ENCODE assay signal across 8 mouse cellular contexts in genomic region chr17:57011236-57012141, GRCm38 (mm10). TPM values are rescaled to one million over a fixed set of nuclear protein-coding genes. Genes with fewer than 3 reads are reported as not detected.
DNase-seq lines count a peak whose midpoint lies in the region; ATAC-seq lines count a peak whose summit lies in the region.

Gene Gtf2f1, minus strand, starts transcription at chr17:57011288.
Gene Gm17949, plus strand, starts transcription at chr17:57011469.

- peaks cover 11% of the 10 kb centered on the region; the same call in 1 of the 2 replicates for H3K4me1 ChIP-seq in forebrain, embryonic 14.5 days (ENCODE audit: control insufficient read depth, insufficient read depth, low read length)
- peaks cover 26% of the 10 kb centered on the region for H3K4me1 ChIP-seq in neural tube, embryonic 15.5 days

- no peaks in the 10 kb centered on the region for H3K9me3 ChIP-seq in forebrain, embryonic 14.5 days (replicated peaks; ENCODE audit: control insufficient read depth, low read length)
- H3K9me3 ChIP-seq in neural tube, embryonic 15.5 days (replicated peaks), result no peaks in the 10 kb centered on the region

- intact Hi-C loops in heart, postnatal 14 days (cut with DNase I), result loop anchor here (1.0 to 5.0 kb wide), 3 partner anchors 19 to 236 kb away; partner anchors contain the start of genes Clpp, Gpr108 and Trip10

- DNase-seq in ES-CJ7 (ENCODE audit: low read depth, low spot score), result peak; percentile 99
- DNase-seq in cerebellum, adult 11 months, result peak; percentile 91
- DNase-seq in forebrain, embryonic 14.5 days (ENCODE audit: low spot score), result peak; percentile 100
- peak; percentile 90 to 92 for DNase-seq in heart, postnatal 14 days
- peak; percentile 96 for DNase-seq in layer of hippocampus, adult 11-12 months (ENCODE audit: low spot score)
- DNase-seq in lung, adult 18-20 months, result peak; percentile 90 to 94
- peak; percentile 95 for DNase-seq in testis, postnatal 14 days (ENCODE audit: low spot score)

- H3K4me3 ChIP-seq in forebrain, embryonic 14.5 days (ENCODE audit: low read depth, low read length), result peak within 1 kb of the TSS; percentile 68
- peak within 1 kb of the TSS; percentile 83 for H3K4me3 ChIP-seq in neural tube, embryonic 15.5 days (replicated peaks)

- H3K36me3 ChIP-seq in forebrain, embryonic 14.5 days (ENCODE audit: control insufficient read depth, insufficient read depth, low read length), result peaks cover 28% of the 10 kb centered on the region
- peaks cover 28% of the 10 kb centered on the region for H3K36me3 ChIP-seq in neural tube, embryonic 15.5 days

- peak within 1 kb of the TSS; percentile 87 for H3K27ac ChIP-seq in forebrain, embryonic 14.5 days (ENCODE audit: low read depth, low read length)
- peak within 1 kb of the TSS; percentile 98 for H3K27ac ChIP-seq in neural tube, embryonic 15.5 days (replicated peaks)

- no peaks in the 10 kb centered on the region for H3K27me3 ChIP-seq in forebrain, embryonic 14.5 days (replicated peaks; ENCODE audit: control insufficient read depth, insufficient read depth, low read length)
- no peaks in the 10 kb centered on the region; the same call in 1 of the 2 replicates for H3K27me3 ChIP-seq in neural tube, embryonic 15.5 days (replicated peaks)

- peak within 1 kb of the TSS; percentile 81 for H3K9ac ChIP-seq in forebrain, embryonic 14.5 days (ENCODE audit: low read length)
- H3K9ac ChIP-seq in neural tube, embryonic 15.5 days (replicated peaks), result peak within 1 kb of the TSS; percentile 84

- peak; percentile 94 for ATAC-seq in forebrain, embryonic 14.5 days
- peak; percentile 94 for ATAC-seq in neural tube, embryonic 15.5 days (ENCODE audit: low FRiP score)

- WGBS in forebrain, embryonic 14.5 days, result under 1% methylated on average over 51 of the region's 51 CpGs
- WGBS in neural tube, embryonic 15.5 days, result under 1% methylated on average over 51 of the region's 51 CpGs

- H3K4me2 ChIP-seq in forebrain, embryonic 14.5 days (ENCODE audit: low read length), result peak within 1 kb of the TSS; percentile 94
- peak within 1 kb of the TSS; percentile 90 for H3K4me2 ChIP-seq in neural tube, embryonic 15.5 days

RNA-seq across cellular contexts. Expression of gene Gtf2f1, which starts in this region (rescaled TPM):
- 70.7 and 78.9 TPM in 2 replicates for polyA plus RNA-seq in forebrain, embryonic 14.5 days (2014; fragmentation: Nextera tagmentation; extraction: Ambion mirVana)
- total RNA-seq in heart, postnatal 14 days (2021), result 10 to 100 TPM; 22.0 to 23.6 TPM
- polyA plus RNA-seq in neural tube, embryonic 15.5 days (2015; fragmentation: Nextera tagmentation; extraction: Ambion mirVana), result 63.2 and 70.7 TPM in 2 replicates

RNA-seq across cellular contexts. Expression of gene Gm17949, which starts in this region (rescaled TPM):
- polyA plus RNA-seq in forebrain, embryonic 14.5 days (2014; fragmentation: Nextera tagmentation; extraction: Ambion mirVana), result 0.14 and 0.37 TPM in 2 replicates
- total RNA-seq in heart, postnatal 14 days (2021), result not detected
- 0.26 and 0.46 TPM in 2 replicates for polyA plus RNA-seq in neural tube, embryonic 15.5 days (2015; fragmentation: Nextera tagmentation; extraction: Ambion mirVana)

Comparison
In these comparisons a context has a peak if more than half of its experiments do, and no peak if none do; other contexts are left out.
1. Peak in every context shown above with its lines: DNase-seq, ATAC-seq, H3K4me3 ChIP-seq and H3K27ac ChIP-seq.